Comparison of ENCODE assay signal across 22 mouse cellular contexts in the genomic region with DNA sequence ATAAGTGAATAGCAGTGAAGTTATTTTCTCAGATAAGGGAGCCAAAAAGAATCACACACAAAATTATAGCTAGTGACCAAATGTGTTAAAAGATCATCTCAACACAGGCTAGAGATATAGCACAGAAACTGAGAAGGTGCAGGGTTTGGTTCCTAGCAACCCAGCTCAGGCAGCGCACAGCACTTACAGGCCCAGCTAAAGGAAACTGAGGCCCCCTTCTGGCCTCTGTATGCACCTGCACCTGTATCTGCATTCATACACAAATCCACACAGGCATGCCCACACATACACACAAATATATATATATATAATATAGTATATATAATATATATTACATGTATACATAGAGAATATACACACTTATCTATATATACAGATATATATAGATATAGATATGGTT.
DNase-seq lines count a peak whose midpoint lies in the region; ATAC-seq and TF ChIP-seq lines count a peak whose summit lies in the region.
"Had no signal": no experiment of that assay in that cellular context is flagged by ENCODE, and none has a peak within 500 bp of the region (broad histone marks: within the 10 kb centered on the region; RNA-seq: fewer than 3 reads in every experiment).

No protein-coding gene starts in this region.

- no peak overlapping the region for H3K9ac ChIP-seq in heart, adult 2 months (ENCODE audit: low read depth, low read length)
- no peak overlapping the region for H3K9ac ChIP-seq in lung, embryonic 14.5 days
- H3K9ac ChIP-seq: heart, embryonic 13.5 days; hindbrain, embryonic 15.5 days; liver, embryonic 13.5 days had no signal

- DNase-seq in heart, adult 2 months = no peak
- no peak for DNase-seq in heart, postnatal 10 days
- no peak for DNase-seq in lung, embryonic 14.5 days
- no peak for DNase-seq in lung, postnatal 4 days
- DNase-seq in Patski (ENCODE audit: low read depth, low spot score) = no peak
- DNase-seq in ovary, postnatal 36 days (ENCODE audit: low spot score) = no peak
- DNase-seq: adrenal gland, adult 8-10 months; cerebellum, adult 2 months; heart, adult 11 months; heart, postnatal 36 days; kidney, adult 18-20 months; kidney, postnatal 14 days; left cerebral cortex, postnatal 4 days; liver, embryonic 13.5 days; lung, postnatal 14 days; right cerebral cortex, postnatal 4 days; thymus, postnatal 14 days had no signal

- 96% methylated on average over 1 of the region's 1 CpGs for WGBS in heart, adult 2 months
- WGBS in lung, embryonic 14.5 days = 97% methylated on average over 1 of the region's 1 CpGs
- WGBS in small intestine, adult 2 months = 91% methylated on average over 1 of the region's 1 CpGs

- no peaks in the 10 kb centered on the region for H3K79me2 ChIP-seq in heart, adult 2 months (replicated peaks; ENCODE audit: control insufficient read depth, insufficient read depth, low read length)

- no peaks in the 10 kb centered on the region for H3K9me3 ChIP-seq in lung, embryonic 14.5 days (ENCODE audit: low read depth, low read length)
- H3K9me3 ChIP-seq: embryonic facial prominence, embryonic 10.5 days; heart, embryonic 13.5 days; hindbrain, embryonic 15.5 days; liver, embryonic 13.5 days had no signal

- no peaks in the 10 kb centered on the region for H3K4me1 ChIP-seq in heart, adult 2 months (ENCODE audit: control insufficient read depth, insufficient read depth, low read length)
- no peaks in the 10 kb centered on the region for H3K4me1 ChIP-seq in lung, embryonic 14.5 days (ENCODE audit: insufficient read depth)
- no peaks in the 10 kb centered on the region for H3K4me1 ChIP-seq in small intestine, adult 2 months (ENCODE audit: control insufficient read depth, insufficient read depth, insufficient read length, low read length)
- H3K4me1 ChIP-seq: hindbrain, embryonic 15.5 days; liver, embryonic 13.5 days had no signal

- no peak for ATAC-seq in lung, embryonic 14.5 days (ENCODE audit: insufficient read depth)
- ATAC-seq in Patski = no peak
- no peak for ATAC-seq in megakaryocyte, adult 5-6 weeks (ENCODE audit: poor library complexity, severe bottlenecking)

- TF ChIP-seq CTCF in heart, adult 2 months (IDR thresholded peaks at IDR 0.05) = peak; percentile 14; the same call in 1 of the 2 replicates
- TF ChIP-seq CTCF in lung, embryonic 14.5 days (IDR thresholded peaks at IDR 0.05; ENCODE audit: low read depth) = peak; percentile 26; the same call in 1 of the 2 replicates
- peak; percentile 34 for TF ChIP-seq CTCF in Patski (IDR thresholded peaks at IDR 0.05)
- TF ChIP-seq CTCF in small intestine, adult 2 months (IDR thresholded peaks at IDR 0.05; ENCODE audit: extremely low read depth, insufficient read length, insufficient replicate concordance, low read depth, low read length) = peak; percentile 37; the same call in 1 of the 2 replicates

- TF ChIP-seq POLR2A in heart, adult 2 months (IDR thresholded peaks at IDR 0.05; ENCODE audit: insufficient read depth, low read depth, low read length) = no peak
- TF ChIP-seq POLR2A in small intestine, adult 2 months (IDR thresholded peaks at IDR 0.05; ENCODE audit: low read depth, low read length) = no peak

- no peaks in the 10 kb centered on the region for H3K36me3 ChIP-seq in heart, adult 2 months (ENCODE audit: control insufficient read depth, insufficient read depth, low read length)
- H3K36me3 ChIP-seq in lung, embryonic 14.5 days (ENCODE audit: insufficient read depth) = no peaks in the 10 kb centered on the region
- H3K36me3 ChIP-seq in small intestine, adult 2 months (ENCODE audit: control insufficient read depth, insufficient read depth, low read length) = no peaks in the 10 kb centered on the region
- H3K36me3 ChIP-seq: embryonic facial prominence, embryonic 10.5 days; heart, embryonic 13.5 days; hindbrain, embryonic 15.5 days; liver, embryonic 13.5 days had no signal

- CTCF ChIA-PET in Patski (lab: Charles Lee) = interaction anchor here (1.2 to 1.5 kb wide), 2 partner anchors 8 to 17 kb away, joined by 3 to 4 read pairs; no protein-coding TSS in a partner anchor

- no peaks in the 10 kb centered on the region for H3K27me3 ChIP-seq in heart, adult 2 months (ENCODE audit: control insufficient read depth, insufficient read depth, low read length)
- H3K27me3 ChIP-seq in lung, embryonic 14.5 days (ENCODE audit: insufficient read depth, low read length) = no peaks in the 10 kb centered on the region
- no peaks in the 10 kb centered on the region for H3K27me3 ChIP-seq in Patski
- no peaks in the 10 kb centered on the region for H3K27me3 ChIP-seq in small intestine, adult 2 months (ENCODE audit: control insufficient read depth, insufficient read depth, low read length)
- H3K27me3 ChIP-seq: heart, embryonic 13.5 days; hindbrain, embryonic 15.5 days; liver, embryonic 13.5 days had no signal

- H3K27ac ChIP-seq in heart, adult 2 months = no peak overlapping the region
- no peak overlapping the region for H3K27ac ChIP-seq in lung, embryonic 14.5 days (ENCODE audit: low read depth)
- no peak overlapping the region for H3K27ac ChIP-seq in small intestine, adult 2 months (ENCODE audit: insufficient read depth, low read depth, low read length)
- H3K27ac ChIP-seq: embryonic facial prominence, embryonic 10.5 days; heart, embryonic 13.5 days; hindbrain, embryonic 15.5 days; liver, embryonic 13.5 days had no signal

- H3K4me2 ChIP-seq in lung, embryonic 14.5 days = no peak overlapping the region
- H3K4me2 ChIP-seq: heart, embryonic 13.5 days; hindbrain, embryonic 15.5 days; liver, embryonic 13.5 days had no signal

- intact Hi-C loops in heart, adult 2 months (cut with DNase I) = no loop called here
- intact Hi-C loops in heart, postnatal 10 days (cut with DNase I) = no loop called here

- H3K4me3 ChIP-seq in heart, adult 2 months = no peak overlapping the region
- no peak overlapping the region for H3K4me3 ChIP-seq in lung, embryonic 14.5 days (ENCODE audit: low read depth, low read length)
- no peak overlapping the region for H3K4me3 ChIP-seq in small intestine, adult 2 months (ENCODE audit: low read depth, low read length)
- H3K4me3 ChIP-seq: embryonic facial prominence, embryonic 10.5 days; heart, embryonic 13.5 days; hindbrain, embryonic 15.5 days; liver, embryonic 13.5 days had no signal

- TF ChIP-seq EP300 in heart, adult 2 months (IDR thresholded peaks at IDR 0.05; ENCODE audit: insufficient read depth, low read depth, low read length) = no peak

- in situ Hi-C loops in Patski (cut with MboI; ENCODE audit: low pct_unique_long_range_greater_than_20kb) = no loop called here

- POLR2A ChIA-PET in Patski (lab: Charles Lee) = no interaction called here
